38 mouse cellular contexts compared by ENCODE assay signal in the genomic region with DNA sequence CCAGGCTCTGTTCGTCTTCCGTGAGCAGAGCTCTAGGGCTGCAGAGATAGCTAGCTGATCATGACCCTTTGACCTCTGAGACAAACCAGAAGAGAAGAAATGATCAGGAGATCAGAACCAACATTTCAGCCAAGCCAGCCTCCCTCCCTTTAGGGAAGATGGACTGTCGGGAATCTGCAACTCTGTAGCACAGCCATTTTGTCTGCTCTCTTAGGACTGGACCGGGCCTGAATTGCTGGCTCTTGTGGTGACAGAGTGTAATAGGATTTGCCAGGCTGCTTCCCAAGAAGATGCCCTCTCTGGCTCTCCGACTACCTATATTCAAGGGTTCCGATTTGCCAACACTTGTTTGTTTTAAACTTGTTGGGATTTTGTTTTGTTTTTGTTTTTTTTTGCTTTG. TPM values are rescaled to one million over a fixed set of nuclear protein-coding genes. Genes with fewer than 3 reads are reported as not detected.
"Had no signal": no experiment of that assay in that cellular context is flagged by ENCODE, and none has a peak within 500 bp of the region (broad histone marks: within the 10 kb centered on the region; RNA-seq: fewer than 3 reads in every experiment).

No protein-coding gene starts in this region.

- DNase-seq: gastrocnemius, postnatal 14 days; gastrocnemius, postnatal 36 days; heart, adult 11 months; heart, adult 2 months; heart, postnatal 10 days; heart, postnatal 36 days; kidney, adult 11 months; kidney, adult 2 months; kidney, adult 9 months; kidney, postnatal 14 days; kidney, postnatal 36 days; layer of hippocampus, adult 9-11 months; liver; liver, embryonic 13.5 days; liver, postnatal 0 days had no signal

- H3K9ac ChIP-seq: hindbrain, embryonic 13.5 days; hindbrain, embryonic 15.5 days; kidney, embryonic 15.5 days; limb, embryonic 12.5 days; liver, embryonic 13.5 days; liver, embryonic 15.5 days; liver, postnatal 0 days had no signal

- H3K4me2 ChIP-seq: heart, embryonic 11.5 days; hindbrain, embryonic 13.5 days; hindbrain, embryonic 15.5 days; kidney, embryonic 15.5 days; limb, embryonic 12.5 days; liver, embryonic 11.5 days; liver, embryonic 13.5 days; liver, embryonic 15.5 days had no signal

- H3K4me3 ChIP-seq: heart, adult 2 months; hindbrain, embryonic 13.5 days; hindbrain, embryonic 15.5 days; kidney, embryonic 15.5 days; left cerebral cortex, adult 2 months; limb, embryonic 10.5 days; limb, embryonic 12.5 days; liver, embryonic 13.5 days; liver, embryonic 15.5 days had no signal

- H3K27ac ChIP-seq: heart, adult 2 months; hindbrain, embryonic 13.5 days; hindbrain, embryonic 15.5 days; hindbrain, postnatal 0 days; kidney, postnatal 0 days; left cerebral cortex, adult 2 months; limb, embryonic 10.5 days; limb, embryonic 12.5 days; liver, embryonic 13.5 days; liver, embryonic 15.5 days had no signal

- H3K36me3 ChIP-seq: hindbrain, embryonic 15.5 days; liver, embryonic 13.5 days; liver, embryonic 15.5 days had no signal

- ATAC-seq: hindbrain, postnatal 0 days; intestine, embryonic 16.5 days; liver, postnatal 0 days had no signal

- H3K9me3 ChIP-seq: hindbrain, embryonic 13.5 days; hindbrain, embryonic 15.5 days; kidney, embryonic 15.5 days; limb, embryonic 10.5 days; limb, embryonic 12.5 days; liver, embryonic 13.5 days; liver, embryonic 15.5 days had no signal

- H3K27me3 ChIP-seq: hindbrain, embryonic 13.5 days; hindbrain, embryonic 15.5 days; kidney, embryonic 15.5 days; limb, embryonic 12.5 days; liver, embryonic 13.5 days; liver, embryonic 15.5 days had no signal

RNA-seq across cellular contexts. Expression of a gene that starts 24.1 kb away (rescaled TPM):
- total RNA-seq: gastrocnemius, adult 18-20 months had no signal

RNA-seq across cellular contexts. Expression of a gene that starts 34.2 kb away (rescaled TPM):
- total RNA-seq: gastrocnemius, postnatal 36 days had no signal

RNA-seq across cellular contexts. Expression of a gene that starts 48.7 kb away (rescaled TPM):
- total RNA-seq: gastrocnemius, adult 18-20 months; gastrocnemius, adult 8-10 months; gastrocnemius, postnatal 14 days; gastrocnemius, postnatal 36 days; heart, adult 2 months; heart, postnatal 10 days; heart, postnatal 36 days; hematopoietic stem cell, adult 5-6 weeks; hindbrain, postnatal 0 days; layer of hippocampus, adult 18-20 months; layer of hippocampus, adult 8-10 months; layer of hippocampus, postnatal 14 days; left cerebral cortex, adult 2 months; left cerebral cortex, postnatal 14 days; left cerebral cortex, postnatal 36 days had no signal
- polyA plus RNA-seq: gonadal fat pad, adult 2 months; heart, adult 2 months; heart, embryonic 11.5 days; hindbrain, embryonic 11.5 days; hindbrain, embryonic 13.5 days; hindbrain, embryonic 15.5 days; hindbrain, postnatal 0 days; kidney, adult 2 months; kidney, embryonic 15.5 days; limb, embryonic 10.5 days; limb, embryonic 12.5 days; limb, embryonic 14.5 days; liver, embryonic 11.5 days; liver, embryonic 13.5 days; liver, embryonic 15.5 days; liver, postnatal 0 days had no signal
